Mouse (Mus musculus) skeletal muscle tissue, adult 2 months (tissue): ENCODE results near the gene Slc25a10.

Source experiments
- DNase-seq: peaks from one replicate; pipeline ENCODE4 v3.0.0-alpha.2; 2012; ENCODE audit warnings: low read depth, low spot score

Gene Slc25a10

GRCm38 (mm10) chr11:120538955-120539284, 47.3 kb downstream of the Slc25a10 start:
- no peak for DNase-seq

- DNase-seq: no peak
These were observed 47.8 kb downstream of the Slc25a10 start for GRCm38 (mm10) chr11:120539285-120540014.

GRCm38 (mm10) chr11:120541907-120542306, 50.3 kb downstream of the Slc25a10 start:
- DNase-seq: no peak

- no peak for DNase-seq
These were observed 50.7 kb downstream of the Slc25a10 start for GRCm38 (mm10) chr11:120542376-120542775.

- DNase-seq: no peak
These were observed 54.3 kb downstream of the Slc25a10 start for GRCm38 (mm10) chr11:120545964-120546363.

- DNase-seq: no peak
These were observed 55.8 kb downstream of the Slc25a10 start for GRCm38 (mm10) chr11:120547469-120547868.

- no peak for DNase-seq
These were observed 56.6 kb downstream of the Slc25a10 start for GRCm38 (mm10) chr11:120548214-120548613.

- DNase-seq: no peak
These were observed 57.1 kb downstream of the Slc25a10 start for GRCm38 (mm10) chr11:120548786-120549167.
